Mouse (Mus musculus) adrenal gland, postnatal 10 days (tissue): Measurements from ENCODE around the gene Apip. TPM values are rescaled to one million over a fixed set of nuclear protein-coding genes. Genes with fewer than 3 reads are reported as not detected.

Experiments used
- DNase-seq: peaks from one replicate; pipeline ENCODE4 v3.0.0; 2021; ENCODE audit warnings: mixed read lengths
- long read RNA-seq, 2 experiments: library from polyadenylated mRNA; stranded (forward); transcript quantifications; one replicate each; pipeline ENCODE4 v2.0.0; 2021
- total RNA-seq, 2 experiments: library from RNA; stranded (reverse); gene quantifications; 2 replicates each; pipeline ENCODE4 v1.2.3; 2021

Apip gene
- 10 to 100 TPM; 54.5 to 61.5 TPM for total RNA-seq
- long read RNA-seq, experiment 1, transcript Apip-201 (7 exons, 919 nt) = major isoform, 44 of 86 reads
- long read RNA-seq, experiment 1, partial matches to known transcripts = 41 of 86 reads
- long read RNA-seq, experiment 1, other reads (novel, unspliced or antisense) = 1 of 86 reads
- long read RNA-seq, experiment 2, transcript Apip-201 (7 exons, 919 nt) = major isoform, 35 of 59 reads
- long read RNA-seq, experiment 2, partial matches to known transcripts = 21 of 59 reads
- long read RNA-seq, experiment 2, other reads (novel, unspliced or antisense) = 2 of 59 reads

DNA sequence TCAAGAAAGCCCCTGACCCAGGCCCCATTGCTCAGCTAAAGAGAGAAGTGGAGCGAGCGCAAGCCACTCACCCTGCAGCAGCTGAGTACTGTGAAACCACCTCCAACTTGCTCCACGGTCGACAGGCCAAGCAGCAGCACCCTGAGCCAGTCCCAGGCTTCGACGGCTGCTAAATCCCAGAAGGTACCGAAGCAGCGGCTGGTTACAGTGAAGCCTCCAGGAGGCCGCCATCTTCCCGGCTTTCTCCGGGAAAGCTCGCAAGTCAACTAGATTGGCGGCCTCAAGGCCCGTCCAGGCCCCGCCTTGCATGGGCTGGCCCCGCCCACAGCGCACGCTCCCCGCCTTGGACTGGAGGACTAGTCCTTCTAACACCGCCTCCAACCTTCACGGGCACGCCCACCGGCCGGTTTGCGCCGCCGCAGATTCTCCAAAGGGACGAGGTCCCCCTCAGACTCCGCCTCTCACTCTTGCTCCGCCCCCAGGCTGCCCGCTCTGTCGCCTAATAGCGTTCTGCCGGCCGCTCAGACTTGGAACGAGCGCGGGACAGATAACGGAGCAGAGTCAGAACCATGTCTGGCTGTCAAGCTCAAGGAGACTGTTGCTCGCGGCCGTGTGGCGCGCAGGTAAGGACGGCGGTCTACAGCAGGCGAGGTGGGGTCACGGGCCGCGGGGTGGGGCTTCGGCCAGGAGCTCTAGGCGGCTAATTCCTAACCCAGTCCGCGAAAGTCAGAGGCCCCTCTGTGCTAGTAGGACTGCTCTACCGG, at the start of gene Apip, which contains the start of gene Pdhx:
Apip (plus strand) TSS at position 457 of the 764 bp plus-strand sequence.
Pdhx (minus strand) TSS at position 295 of the 764 bp plus-strand sequence.
- peak; percentile 100 for DNase-seq

DNA sequence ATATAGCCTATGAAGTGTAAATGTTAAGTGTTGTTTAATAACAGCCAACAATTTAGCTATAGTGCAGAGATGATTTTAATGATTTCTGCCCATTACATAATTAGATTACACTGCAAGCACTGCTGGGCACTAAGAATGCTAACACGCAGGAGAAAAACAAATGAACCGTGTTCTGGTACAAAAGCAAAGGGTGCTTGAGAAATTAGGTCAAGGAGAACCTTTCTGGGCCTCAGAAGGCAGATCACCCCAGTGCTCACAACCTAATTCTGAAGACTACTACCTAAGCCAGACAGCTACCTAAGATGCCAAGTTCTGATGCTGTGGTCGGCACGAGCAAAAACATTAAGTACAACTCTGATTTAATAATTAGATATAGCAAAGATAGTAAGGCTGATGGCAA, 35.6 kb upstream of the Apip start:
- no peak for DNase-seq

GRCm38 (mm10) chr2:103040896-103041295, 32.6 kb upstream of the Apip start:
- DNase-seq = peak; percentile 48

GRCm38 (mm10) chr2:103045286-103045685, 28.2 kb upstream of the Apip start:
- DNase-seq = no peak

DNA sequence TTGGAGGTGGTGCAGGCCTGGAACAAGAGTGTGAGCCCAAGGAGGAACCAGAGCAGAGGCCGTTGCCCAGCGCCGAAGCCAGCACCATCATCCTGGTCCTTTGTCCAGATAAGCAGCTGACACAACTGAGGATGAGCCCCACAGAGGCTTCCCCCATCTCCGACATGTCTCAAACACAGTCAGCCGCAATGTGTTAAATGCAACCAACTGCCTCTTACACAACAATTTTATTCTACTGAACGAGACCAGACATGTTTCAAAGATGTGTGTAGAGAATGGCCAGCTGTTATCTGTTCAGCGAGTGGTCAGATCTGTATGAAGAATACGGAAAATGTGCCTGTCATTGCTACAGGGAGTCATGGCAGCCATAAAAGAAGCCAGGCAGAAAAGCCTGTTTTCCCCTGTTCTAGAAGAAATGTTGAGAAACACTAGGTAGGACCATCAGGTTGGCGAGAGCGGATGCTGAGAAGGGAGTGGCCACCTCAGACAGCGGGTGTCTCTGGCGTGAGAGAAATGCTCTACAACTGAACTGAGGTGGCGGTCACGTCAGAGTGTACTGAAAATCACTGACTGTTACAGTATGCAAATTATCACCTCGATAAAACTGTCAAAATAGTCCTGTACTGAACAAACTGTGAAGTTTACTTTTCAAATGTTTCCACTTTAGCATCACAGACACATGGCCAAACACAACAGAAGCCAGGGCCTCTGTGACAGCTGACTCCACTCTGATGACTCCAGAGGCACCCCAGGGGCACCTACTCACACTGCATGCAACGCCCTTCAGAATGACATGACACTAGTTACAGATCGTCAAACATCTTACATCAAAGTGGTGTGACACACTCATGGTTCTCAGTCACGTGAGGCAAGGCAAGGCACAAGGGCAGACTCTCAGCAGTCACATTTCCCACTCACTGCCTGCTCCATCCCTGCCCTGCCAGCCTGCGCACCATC, 21.3 kb upstream of the Apip start:
- DNase-seq = peak; percentile 16

DNA sequence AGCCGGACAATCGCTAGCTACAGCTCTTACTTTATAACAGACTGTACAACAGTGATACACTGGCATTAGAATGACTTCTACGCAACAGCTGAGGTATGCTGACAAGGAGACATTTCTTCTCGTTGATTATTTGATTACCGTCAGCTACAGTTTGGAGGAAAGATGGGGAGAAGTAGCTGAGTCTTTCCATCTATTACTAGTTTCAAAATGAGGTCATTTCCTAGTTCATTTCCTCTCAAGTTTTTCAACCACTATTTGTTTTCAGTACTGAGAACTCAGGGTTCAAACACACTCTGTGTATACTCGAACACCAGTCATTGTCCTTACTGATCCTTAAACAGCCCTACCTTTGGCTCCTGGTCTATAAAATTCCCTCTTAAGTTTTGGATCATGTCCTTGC, 17.7 kb upstream of the Apip start:
- no peak for DNase-seq

- DNase-seq = no peak
Observed at GRCm38 (mm10) chr2:103058266-103058665, 15.2 kb upstream of the Apip start.

- DNase-seq = peak; percentile 48
Observed at GRCm38 (mm10) chr2:103062865-103063264, 10.6 kb upstream of the Apip start.

- DNase-seq = no peak
Observed at GRCm38 (mm10) chr2:103066683-103067551, 6.6 kb upstream of the Apip start.

GRCm38 (mm10) chr2:103067552-103068207, 5.8 kb upstream of the Apip start:
- DNase-seq = no peak

GRCm38 (mm10) chr2:103068602-103069001, 4.9 kb upstream of the Apip start:
- no peak for DNase-seq

- no peak for DNase-seq
Observed at GRCm38 (mm10) chr2:103069752-103070405, 3.6 kb upstream of the Apip start.

GRCm38 (mm10) chr2:103070586-103070985, 2.9 kb upstream of the Apip start:
- no peak for DNase-seq

DNA sequence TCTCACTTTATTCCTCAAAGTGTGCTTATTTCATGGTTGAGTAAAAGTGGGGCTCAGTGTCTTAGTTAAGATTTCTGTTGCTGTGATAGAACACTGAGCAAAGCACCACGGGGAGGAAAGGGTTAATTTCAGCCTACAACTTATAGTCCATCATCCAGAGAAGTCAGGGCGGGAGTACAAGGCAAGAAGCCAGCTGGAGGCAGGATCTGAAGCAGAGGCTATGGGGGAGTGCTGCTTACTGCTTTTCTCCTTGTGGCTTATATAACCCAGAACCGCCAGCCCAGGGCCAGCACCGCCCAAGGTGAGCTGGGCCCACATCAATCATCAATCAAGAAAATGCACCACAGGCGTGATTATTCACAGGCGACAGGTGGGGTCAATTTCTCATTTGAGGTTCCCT, 7.6 kb downstream of the Apip start:
- DNase-seq = peak; percentile 14

GRCm38 (mm10) chr2:103081706-103082105, 8.2 kb downstream of the Apip start:
- DNase-seq = no peak

- DNase-seq = no peak
Observed at GRCm38 (mm10) chr2:103082853-103083252, 9.4 kb downstream of the Apip start.

DNA sequence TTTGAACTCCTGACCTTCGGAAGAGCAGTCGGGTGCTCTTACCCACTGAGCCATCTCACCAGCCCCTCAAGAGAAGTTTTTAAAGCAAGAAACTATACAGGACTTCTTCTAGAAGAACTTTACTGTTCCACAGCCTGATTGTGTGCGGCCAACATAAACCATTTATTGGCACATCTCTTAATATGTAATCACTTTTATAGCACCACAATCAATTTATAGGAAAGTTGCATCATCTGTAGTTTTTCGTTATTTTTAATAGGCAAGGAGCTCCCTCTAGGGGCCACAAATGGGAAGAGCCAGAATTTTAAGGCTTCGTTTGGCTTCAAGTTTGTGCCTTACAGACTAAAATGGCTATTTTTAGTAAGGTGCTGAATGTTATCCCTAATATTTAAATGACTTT, 11.0 kb downstream of the Apip start:
- DNase-seq = no peak

DNA sequence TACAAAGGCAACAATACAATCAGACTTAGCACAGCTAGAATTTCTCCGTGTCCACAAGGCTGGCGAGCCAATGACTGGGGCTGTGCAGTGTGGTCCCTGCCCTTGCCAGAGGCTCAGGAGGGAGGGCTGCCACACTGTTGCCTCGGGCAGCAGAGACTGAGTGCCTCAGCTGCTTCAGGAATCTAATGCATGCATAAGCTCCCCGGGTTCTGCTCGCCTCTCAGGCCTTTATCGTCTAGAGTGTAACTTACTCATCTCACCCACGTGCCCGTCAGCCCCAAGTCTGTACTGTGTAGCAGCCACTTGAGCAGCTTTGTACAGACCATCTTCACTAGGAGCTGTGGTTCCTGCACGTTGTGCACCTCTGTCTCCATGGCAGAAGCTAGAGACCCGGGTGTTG, 12.2 kb downstream of the Apip start:
- no peak for DNase-seq

DNA sequence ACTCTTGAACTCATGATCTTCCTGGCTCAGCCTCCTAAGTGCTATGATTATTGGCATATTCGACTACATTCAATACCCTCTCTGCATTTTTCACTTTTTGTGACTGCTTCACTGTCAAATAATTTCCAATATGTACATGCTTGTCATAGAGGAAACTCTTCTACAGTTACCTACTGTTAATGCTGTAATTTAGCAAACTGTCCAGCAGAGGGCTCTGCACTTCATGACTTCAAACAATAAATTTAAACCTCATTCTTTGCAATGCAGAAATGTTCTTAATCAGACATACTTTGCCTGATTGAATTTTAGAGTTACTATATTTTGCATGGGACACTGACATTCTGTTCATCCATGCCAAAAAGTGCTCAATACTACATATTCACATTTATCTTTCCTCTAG, 13.0 kb downstream of the Apip start:
- DNase-seq = peak; percentile 34

DNA sequence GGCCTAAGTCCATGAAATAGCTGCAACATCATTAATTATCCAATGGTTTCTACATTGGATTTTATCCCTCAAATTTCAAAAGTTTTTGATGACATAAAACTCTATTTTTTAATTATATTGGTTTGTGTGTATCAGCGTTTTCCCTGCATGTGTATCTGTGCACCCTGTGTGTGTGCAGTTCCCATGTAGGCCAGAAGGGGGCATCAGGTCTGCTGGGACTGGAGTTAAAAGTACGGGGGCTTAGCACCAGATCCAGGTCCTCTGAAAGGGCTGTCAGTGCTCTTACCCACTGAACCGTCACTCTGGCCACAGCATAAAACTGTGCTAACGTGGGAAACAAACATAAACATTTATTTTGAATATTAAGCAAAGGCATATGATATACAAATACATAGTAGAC, 14.6 kb downstream of the Apip start:
- DNase-seq = no peak
